Mouse (Mus musculus) heart, embryonic 13.5 days (tissue): ENCODE data around the gene Gfap. TPM values are rescaled to one million over a fixed set of nuclear protein-coding genes. Genes with fewer than 3 reads are reported as not detected.

Experiments used
- polyA plus RNA-seq: library from polyadenylated mRNA; unstranded; fragments of >200 nt; fragmentation: Nextera tagmentation; extraction: Ambion mirVana; gene quantifications from 2 replicates; pipeline ENCODE4 v1.2.1, GENCODE M21; 2015

Gene Gfap
- polyA plus RNA-seq, 1 experiment from 2014 or later, result 0.19 TPM

Other genes starting within 250 kb of the Gfap start
- gene Meioc, start 237.2 kb downstream of the Gfap start, polyA plus RNA-seq, result 1.2 and 1.5 TPM in 2 replicates
- gene Ccdc43, start 203.1 kb downstream of the Gfap start, polyA plus RNA-seq, result 31.9 and 36.1 TPM in 2 replicates
- 6.7 and 7.3 TPM in 2 replicates for gene Adam11, start 139.5 kb downstream of the Gfap start, polyA plus RNA-seq
- 46.5 and 50.3 TPM in 2 replicates for gene Gjc1, start 81.2 kb downstream of the Gfap start, polyA plus RNA-seq
- gene Higd1b, start 65.1 kb downstream of the Gfap start, polyA plus RNA-seq, result not detected in 2 replicates
- 119 and 125 TPM in 2 replicates for gene Eftud2, start 19.9 kb downstream of the Gfap start, polyA plus RNA-seq
- 0.71 and 0.88 TPM in 2 replicates for gene Ccdc103, start 19.7 kb downstream of the Gfap start, polyA plus RNA-seq
- gene Fam187a, start 15.7 kb downstream of the Gfap start, polyA plus RNA-seq, result not detected in 2 replicates
- gene Kif18b, start 24.2 kb upstream of the Gfap start, polyA plus RNA-seq, result 7.0 and 7.3 TPM in 2 replicates
- gene C1ql1, start 45.8 kb upstream of the Gfap start, polyA plus RNA-seq, result 0.71 and 0.74 TPM in 2 replicates
- 39.7 and 47.3 TPM in 2 replicates for gene Nmt1, start 127.3 kb upstream of the Gfap start, polyA plus RNA-seq
- gene Dcakd, start 127.4 kb upstream of the Gfap start, polyA plus RNA-seq, result 95.9 and 101 TPM in 2 replicates
- gene Plcd3, start 200.7 kb upstream of the Gfap start, polyA plus RNA-seq, result 7.8 and 8.7 TPM in 2 replicates
- gene Acbd4, start 200.8 kb upstream of the Gfap start, polyA plus RNA-seq, result 12.0 and 14.3 TPM in 2 replicates
- 2.8 and 3.0 TPM in 2 replicates for gene Hexim1, start 215.3 kb upstream of the Gfap start, polyA plus RNA-seq
- gene Hexim2, start 231.5 kb upstream of the Gfap start, polyA plus RNA-seq, result 5.7 and 6.2 TPM in 2 replicates